In genomic region chr11:4714727-4715126, GRCm38 (mm10) we compare ENCODE assay signal across 31 mouse cellular contexts. TPM values are rescaled to one million over a fixed set of nuclear protein-coding genes. Genes with fewer than 3 reads are reported as not detected.
A peak's percentile ranks its signal among the peaks of the same experiment; 100 is the strongest.
DNase-seq lines count a peak whose midpoint lies in the region; ATAC-seq and TF ChIP-seq lines count a peak whose summit lies in the region.
"Had no signal": no experiment of that assay in that cellular context is flagged by ENCODE, and none has a peak within 500 bp of the region (broad histone marks: within the 10 kb centered on the region; RNA-seq: fewer than 3 reads in every experiment).

No protein-coding gene starts in this region.

- intact Hi-C loops in left cerebral cortex, postnatal 14 days (cut with DNase I), result no loop called here
- intact Hi-C loops in gastrocnemius, postnatal 14 days (cut with DNase I; ENCODE audit: low total_unique reads), result no loop called here

- TF ChIP-seq POLR2A in bone marrow macrophage, adult 2 months (IDR thresholded peaks at IDR 0.05; ENCODE audit: borderline replicate concordance, low read depth, low read length), result no peak

- WGBS in heart, embryonic 12.5 days, result 75% methylated on average over 4 of the region's 4 CpGs

- H3K36me3 ChIP-seq in heart, embryonic 12.5 days, result no peaks in the 10 kb centered on the region
- H3K36me3 ChIP-seq: embryonic facial prominence, embryonic 10.5 days; embryonic facial prominence, embryonic 15.5 days; forebrain, embryonic 12.5 days; lung, embryonic 15.5 days; midbrain, embryonic 12.5 days had no signal

- no peak overlapping the region for H3K27ac ChIP-seq in heart, embryonic 12.5 days (ENCODE audit: poor library complexity, severe bottlenecking)
- peak overlapping the region; percentile 65 for H3K27ac ChIP-seq in bone marrow macrophage, adult 2 months (ENCODE audit: insufficient read depth, low read depth, low read length)
- H3K27ac ChIP-seq: embryonic facial prominence, embryonic 10.5 days; embryonic facial prominence, embryonic 15.5 days; forebrain, embryonic 12.5 days; hindbrain, postnatal 0 days; kidney, postnatal 0 days; lung, embryonic 15.5 days; midbrain, embryonic 12.5 days; stomach, postnatal 0 days had no signal

- no peaks in the 10 kb centered on the region for H3K27me3 ChIP-seq in heart, embryonic 12.5 days (replicated peaks)
- H3K27me3 ChIP-seq: embryonic facial prominence, embryonic 15.5 days; forebrain, embryonic 12.5 days; lung, embryonic 15.5 days; megakaryocyte, embryonic 14.5 days; midbrain, embryonic 12.5 days had no signal

- no peak overlapping the region for H3K4me3 ChIP-seq in heart, embryonic 12.5 days
- H3K4me3 ChIP-seq in bone marrow macrophage, adult 2 months (ENCODE audit: insufficient read depth, low read length), result no peak overlapping the region
- H3K4me3 ChIP-seq: embryonic facial prominence, embryonic 10.5 days; embryonic facial prominence, embryonic 15.5 days; forebrain, embryonic 12.5 days; lung, embryonic 15.5 days; megakaryocyte, embryonic 14.5 days; midbrain, embryonic 12.5 days had no signal

- no peaks in the 10 kb centered on the region for H3K9me3 ChIP-seq in heart, embryonic 12.5 days (replicated peaks)
- H3K9me3 ChIP-seq: embryonic facial prominence, embryonic 10.5 days; embryonic facial prominence, embryonic 15.5 days; forebrain, embryonic 12.5 days; lung, embryonic 15.5 days; megakaryocyte, embryonic 14.5 days; midbrain, embryonic 12.5 days had no signal

- peak; percentile 85 for DNase-seq in heart, adult 11 months
- DNase-seq in cerebellum, postnatal 25 days, result no peak
- DNase-seq in left cerebral cortex, postnatal 14 days (ENCODE audit: low spot score in 2 of 2), result no peak
- DNase-seq in gastrocnemius, postnatal 14 days, result no peak
- DNase-seq: adrenal gland, postnatal 25 days; cerebellum, adult 18-20 months; cerebellum, postnatal 10 days; gastrocnemius, postnatal 25 days; heart, postnatal 14 days; kidney, adult 8-10 months; kidney, postnatal 4 days; layer of hippocampus, postnatal 36 days; retina, postnatal 1 day; right cerebral cortex, postnatal 14 days; thymus, adult 18-20 months; thymus, postnatal 4 days had no signal

- no peak for TF ChIP-seq CTCF in bone marrow macrophage, adult 2 months (IDR thresholded peaks at IDR 0.05; ENCODE audit: low read depth, low read length)

- H3K4me2 ChIP-seq in heart, embryonic 12.5 days, result no peak overlapping the region
- H3K4me2 ChIP-seq: embryonic facial prominence, embryonic 15.5 days; forebrain, embryonic 12.5 days; liver, embryonic 11.5 days; lung, embryonic 15.5 days; midbrain, embryonic 12.5 days had no signal

- H3K9ac ChIP-seq in heart, embryonic 12.5 days, result no peak overlapping the region
- H3K9ac ChIP-seq: embryonic facial prominence, embryonic 15.5 days; forebrain, embryonic 12.5 days; lung, embryonic 15.5 days; midbrain, embryonic 12.5 days had no signal

- peaks cover 8% of the 10 kb centered on the region for H3K4me1 ChIP-seq in heart, embryonic 12.5 days (replicated peaks)
- peaks cover 23% of the 10 kb centered on the region for H3K4me1 ChIP-seq in bone marrow macrophage, adult 2 months (ENCODE audit: control insufficient read depth, insufficient read depth, low read length)
- H3K4me1 ChIP-seq: embryonic facial prominence, embryonic 15.5 days; forebrain, embryonic 12.5 days; lung, embryonic 15.5 days; midbrain, embryonic 12.5 days had no signal

- ATAC-seq in heart, embryonic 12.5 days (ENCODE audit: insufficient number of reproducible peaks, low FRiP score), result no peak
- peak; percentile 86 for ATAC-seq in megakaryocyte, adult 5-6 weeks (ENCODE audit: poor library complexity, severe bottlenecking)
- ATAC-seq: hindbrain, postnatal 0 days had no signal

RNA-seq across cellular contexts. Expression of gene Zmat5, which starts 10.2 kb away (rescaled TPM):
- 48.1 and 53.6 TPM in 2 replicates for polyA plus RNA-seq in heart, embryonic 12.5 days (2016; fragmentation: Nextera tagmentation; extraction: Ambion mirVana)
- polyA plus RNA-seq in bone marrow macrophage, adult 2 months (2012; ENCODE audit: insufficient read depth, insufficient read length, missing spikeins), result 34.0 and 36.1 TPM in 2 replicates
- 35.2 and 45.0 TPM in 2 replicates for total RNA-seq in megakaryocyte, adult 5-6 weeks (2015)
- 11.7 and 12.5 TPM in 2 replicates for total RNA-seq in megakaryocyte, adult 5-6 weeks (2017)
- total RNA-seq in left cerebral cortex, postnatal 14 days (2021), result 10 to 100 TPM; 25.7 to 30.7 TPM
- total RNA-seq in gastrocnemius, postnatal 14 days (2021), result 10 to 100 TPM; 14.8 to 15.1 TPM

RNA-seq across cellular contexts. Expression of gene Uqcr10, which starts 10.6 kb away (rescaled TPM):
- 1,618 and 1,621 TPM in 2 replicates for polyA plus RNA-seq in heart, embryonic 12.5 days (2016; fragmentation: Nextera tagmentation; extraction: Ambion mirVana)
- polyA plus RNA-seq in bone marrow macrophage, adult 2 months (2012; ENCODE audit: insufficient read depth, insufficient read length, missing spikeins), result 209 and 211 TPM in 2 replicates
- total RNA-seq in megakaryocyte, adult 5-6 weeks (2015), result 135 and 148 TPM in 2 replicates
- total RNA-seq in megakaryocyte, adult 5-6 weeks (2017), result 73.7 and 87.8 TPM in 2 replicates
- total RNA-seq in left cerebral cortex, postnatal 14 days (2021), result 100 to 1,000 TPM; 429 to 434 TPM
- 100 to 1,000 TPM; 851 to 959 TPM for total RNA-seq in gastrocnemius, postnatal 14 days (2021)

RNA-seq across cellular contexts. Expression of gene Cabp7, which starts 31.9 kb away (rescaled TPM):
- polyA plus RNA-seq in heart, embryonic 12.5 days (2016; fragmentation: Nextera tagmentation; extraction: Ambion mirVana), result 0.15 and 0.18 TPM in 2 replicates
- not detected in 2 replicates for polyA plus RNA-seq in bone marrow macrophage, adult 2 months (2012; ENCODE audit: insufficient read depth, insufficient read length, missing spikeins)
- total RNA-seq in megakaryocyte, adult 5-6 weeks (2015), result not detected in 2 replicates
- total RNA-seq in megakaryocyte, adult 5-6 weeks (2017), result not detected in 2 replicates
- 10 to 100 TPM in 1 of 2 experiments, 1 to 10 TPM in 1; 5.8 to 14.4 TPM for total RNA-seq in left cerebral cortex, postnatal 14 days (2021)
- total RNA-seq in gastrocnemius, postnatal 14 days (2021), result under 1 TPM; 0.66 to 0.69 TPM
- total RNA-seq: adrenal gland, postnatal 25 days; heart, adult 8-10 months; heart, postnatal 14 days had no signal
- polyA plus RNA-seq: lung, embryonic 15.5 days; small intestine, adult 2 months had no signal

Comparison
In these comparisons a context has a peak if more than half of its experiments do, and no peak if none do; other contexts are left out.
1. RNA of gene Cabp7, which starts 31.9 kb away (total RNA-seq): 5.8 to 14.4 TPM in left cerebral cortex, postnatal 14 days; 0.66 to 0.69 TPM in gastrocnemius, postnatal 14 days and not detected in megakaryocyte, adult 5-6 weeks; every median in the first group is over 4 times any median in the second.